Mouse (Mus musculus): ENCODE data around the gene Nedd1. TPM values are rescaled to one million over a fixed set of nuclear protein-coding genes. Genes with fewer than 3 reads are reported as not detected.

Nedd1 gene
- polyA plus RNA-seq, 1 experiment from 2014 or later, result 19.0 TPM

- no peak overlapping the region for H3K9ac ChIP-seq (replicated peaks; ENCODE audit: low read depth, low read length)
- H3K27me3 ChIP-seq (replicated peaks; ENCODE audit: control insufficient read depth, insufficient read depth, low read length), result peaks cover 4% of the 10 kb centered on the region
- H3K4me1 ChIP-seq (replicated peaks; ENCODE audit: control insufficient read depth, insufficient read depth, low read length), result no peaks in the 10 kb centered on the region
- peak; percentile 80 for ATAC-seq
- no peaks in the 10 kb centered on the region for H3K9me3 ChIP-seq (ENCODE audit: control insufficient read depth, low read length)
- no peak overlapping the region for H3K4me2 ChIP-seq (ENCODE audit: low read length)
- H3K4me3 ChIP-seq (replicated peaks; ENCODE audit: low read length), result no peak overlapping the region
- H3K27ac ChIP-seq (ENCODE audit: low read length), result no peak overlapping the region
- 36% methylated on average over 4 of the region's 4 CpGs for WGBS
- H3K36me3 ChIP-seq (ENCODE audit: control insufficient read depth, insufficient read depth), result no peaks in the 10 kb centered on the region
Measured at GRCm38 (mm10) chr10:92653266-92653665, 69.0 kb downstream of the Nedd1 start.

GRCm38 (mm10) chr10:92652399-92652920 is 69.8 kb downstream of the Nedd1 start:
- H3K27me3 ChIP-seq (replicated peaks; ENCODE audit: control insufficient read depth, insufficient read depth, low read length), result peaks cover 4% of the 10 kb centered on the region
- WGBS, result 6% methylated on average over 3 of the region's 3 CpGs
- no peak overlapping the region for H3K27ac ChIP-seq (ENCODE audit: low read length)
- H3K36me3 ChIP-seq (ENCODE audit: control insufficient read depth, insufficient read depth), result no peaks in the 10 kb centered on the region
- no peak overlapping the region for H3K9ac ChIP-seq (replicated peaks; ENCODE audit: low read depth, low read length)
- H3K9me3 ChIP-seq (ENCODE audit: control insufficient read depth, low read length), result no peaks in the 10 kb centered on the region
- ATAC-seq, result 0 out of 2 replicates have a peak, but pooled peaks have one; percentile 23
- H3K4me3 ChIP-seq (replicated peaks; ENCODE audit: low read length), result no peak overlapping the region
- no peak overlapping the region for H3K4me2 ChIP-seq (ENCODE audit: low read length)
- no peaks in the 10 kb centered on the region for H3K4me1 ChIP-seq (replicated peaks; ENCODE audit: control insufficient read depth, insufficient read depth, low read length)

- Histone ChIP-seq H3K36me3 (ENCODE audit: control insufficient read depth, insufficient read depth) (no peaks in the 10 kb centered on the region), H3K27ac (ENCODE audit: low read length) (no peak overlapping the region), H3K4me2 (ENCODE audit: low read length) (no peak overlapping the region), H3K4me3 (replicated peaks; ENCODE audit: low read length) (no peak overlapping the region), H3K27me3 (replicated peaks; ENCODE audit: control insufficient read depth, insufficient read depth, low read length) (peaks cover 4% of the 10 kb centered on the region), H3K9ac (replicated peaks; ENCODE audit: low read depth, low read length) (no peak overlapping the region), H3K9me3 (ENCODE audit: control insufficient read depth, low read length) (no peaks in the 10 kb centered on the region), H3K4me1 (replicated peaks; ENCODE audit: control insufficient read depth, insufficient read depth, low read length) (no peaks in the 10 kb centered on the region)
- WGBS, result 87% methylated on average over 3 of the region's 3 CpGs
- ATAC-seq, result no peak
Measured at GRCm38 (mm10) chr10:92651266-92651665, 71.0 kb downstream of the Nedd1 start.

- Histone ChIP-seq H3K4me2 (ENCODE audit: low read length) (no peak overlapping the region), H3K36me3 (ENCODE audit: control insufficient read depth, insufficient read depth) (no peaks in the 10 kb centered on the region), H3K9me3 (ENCODE audit: control insufficient read depth, low read length) (no peaks in the 10 kb centered on the region), H3K4me1 (replicated peaks; ENCODE audit: control insufficient read depth, insufficient read depth, low read length) (no peaks in the 10 kb centered on the region), H3K9ac (replicated peaks; ENCODE audit: low read depth, low read length) (no peak overlapping the region), H3K4me3 (replicated peaks; ENCODE audit: low read length) (no peak overlapping the region), H3K27ac (ENCODE audit: low read length) (no peak overlapping the region), H3K27me3 (replicated peaks; ENCODE audit: control insufficient read depth, insufficient read depth, low read length) (peaks cover 4% of the 10 kb centered on the region)
- no peak for ATAC-seq
- 89% methylated on average over 8 of the region's 8 CpGs for WGBS
Measured at GRCm38 (mm10) chr10:92649096-92649495, 73.1 kb downstream of the Nedd1 start.

- WGBS, result 54% methylated on average over 2 of the region's 2 CpGs
- H3K9ac ChIP-seq (replicated peaks; ENCODE audit: low read depth, low read length), result no peak overlapping the region
- no peaks in the 10 kb centered on the region for H3K4me1 ChIP-seq (replicated peaks; ENCODE audit: control insufficient read depth, insufficient read depth, low read length)
- no peaks in the 10 kb centered on the region for H3K9me3 ChIP-seq (ENCODE audit: control insufficient read depth, low read length)
- no peaks in the 10 kb centered on the region for H3K36me3 ChIP-seq (ENCODE audit: control insufficient read depth, insufficient read depth)
- ATAC-seq, result peak; percentile 36; the same call in 1 of the 2 replicates
- H3K4me3 ChIP-seq (replicated peaks; ENCODE audit: low read length), result no peak overlapping the region
- no peak overlapping the region for H3K27ac ChIP-seq (ENCODE audit: low read length)
- H3K4me2 ChIP-seq (ENCODE audit: low read length), result no peak overlapping the region
- H3K27me3 ChIP-seq (replicated peaks; ENCODE audit: control insufficient read depth, insufficient read depth, low read length), result peaks cover 4% of the 10 kb centered on the region
Measured at GRCm38 (mm10) chr10:92647691-92648090, 74.5 kb downstream of the Nedd1 start.

GRCm38 (mm10) chr10:92643995-92644394 is 78.2 kb downstream of the Nedd1 start:
- no peak for ATAC-seq
- 62% methylated on average over 8 of the region's 8 CpGs for WGBS
- Histone ChIP-seq H3K27me3 (replicated peaks; ENCODE audit: control insufficient read depth, insufficient read depth, low read length) (peaks cover 4% of the 10 kb centered on the region; the same call in 1 of the 2 replicates), H3K9me3 (ENCODE audit: control insufficient read depth, low read length) (no peaks in the 10 kb centered on the region), H3K4me2 (ENCODE audit: low read length) (no peak overlapping the region), H3K4me3 (replicated peaks; ENCODE audit: low read length) (no peak overlapping the region), H3K9ac (replicated peaks; ENCODE audit: low read depth, low read length) (no peak overlapping the region), H3K4me1 (replicated peaks; ENCODE audit: control insufficient read depth, insufficient read depth, low read length) (no peaks in the 10 kb centered on the region), H3K36me3 (ENCODE audit: control insufficient read depth, insufficient read depth) (no peaks in the 10 kb centered on the region), H3K27ac (ENCODE audit: low read length) (no peak overlapping the region)

- Histone ChIP-seq H3K36me3 (ENCODE audit: control insufficient read depth, insufficient read depth) (no peaks in the 10 kb centered on the region), H3K9ac (replicated peaks; ENCODE audit: low read depth, low read length) (no peak overlapping the region), H3K9me3 (ENCODE audit: control insufficient read depth, low read length) (peaks cover 2% of the 10 kb centered on the region; the same call in 1 of the 2 replicates), H3K27me3 (replicated peaks; ENCODE audit: control insufficient read depth, insufficient read depth, low read length) (no peaks in the 10 kb centered on the region), H3K4me1 (replicated peaks; ENCODE audit: control insufficient read depth, insufficient read depth, low read length) (no peaks in the 10 kb centered on the region), H3K4me2 (ENCODE audit: low read length) (no peak overlapping the region), H3K27ac (ENCODE audit: low read length) (no peak overlapping the region), H3K4me3 (replicated peaks; ENCODE audit: low read length) (no peak overlapping the region)
- no peak for ATAC-seq
Measured at GRCm38 (mm10) chr10:92641032-92641431, 81.2 kb downstream of the Nedd1 start.
